Mouse (Mus musculus): ENCODE measurements around the gene Cdkal1. TPM values are rescaled to one million over a fixed set of nuclear protein-coding genes. Genes with fewer than 3 reads are reported as not detected.
A peak's percentile ranks its signal among the peaks of the same experiment; 100 is the strongest.

The Cdkal1 gene
- total and polyA plus RNA-seq, 2 experiments from 2014 or later, result 17.4 to 17.6 TPM

GRCm38 (mm10) chr13:29274296-29274695, 581.2 kb downstream of the Cdkal1 start:
- no peaks in the 10 kb centered on the region for H3K36me3 ChIP-seq (ENCODE audit: insufficient read depth, low read length)
- ATAC-seq (ENCODE audit: low FRiP score) (peak; percentile 60), DNase-seq (ENCODE audit: low spot score) (peak; percentile 87)
- H3K9ac ChIP-seq (replicated peaks; ENCODE audit: low read length, poor library complexity, severe bottlenecking), result no peak overlapping the region
- H3K27me3 ChIP-seq (ENCODE audit: insufficient read depth, low read length), result no peaks in the 10 kb centered on the region
- no peak for TF ChIP-seq CTCF (IDR thresholded peaks at IDR 0.05)
- 32% methylated on average over 11 of the region's 11 CpGs for WGBS
- no peak overlapping the region for H3K27ac ChIP-seq (ENCODE audit: low read depth, low read length)
- no peaks in the 10 kb centered on the region for H3K9me3 ChIP-seq (ENCODE audit: low read length)
- H3K4me1 ChIP-seq (ENCODE audit: insufficient read depth, low read length), result no peaks in the 10 kb centered on the region; the same call in 1 of the 2 replicates
- no peak overlapping the region for H3K4me2 ChIP-seq (ENCODE audit: low read depth, low read length, poor library complexity, severe bottlenecking)
- H3K4me3 ChIP-seq (ENCODE audit: low read depth, low read length), result no peak overlapping the region

GRCm38 (mm10) chr13:29273693-29274221, 581.7 kb downstream of the Cdkal1 start:
- H3K9ac ChIP-seq (replicated peaks; ENCODE audit: low read length, poor library complexity, severe bottlenecking), result no peak overlapping the region

GRCm38 (mm10) chr13:29271451-29271850, 584.0 kb downstream of the Cdkal1 start:
- Histone ChIP-seq H3K9me3 (ENCODE audit: low read length) (no peaks in the 10 kb centered on the region), H3K36me3 (ENCODE audit: insufficient read depth, low read length) (no peaks in the 10 kb centered on the region), H3K4me3 (ENCODE audit: low read depth, low read length) (no peak overlapping the region), H3K27ac (ENCODE audit: low read depth, low read length) (no peak overlapping the region), H3K9ac (replicated peaks; ENCODE audit: low read length, poor library complexity, severe bottlenecking) (no peak overlapping the region), H3K27me3 (ENCODE audit: insufficient read depth, low read length) (no peaks in the 10 kb centered on the region), H3K4me1 (ENCODE audit: insufficient read depth, low read length) (no peaks in the 10 kb centered on the region; the same call in 1 of the 2 replicates), H3K4me2 (ENCODE audit: low read depth, low read length, poor library complexity, severe bottlenecking) (no peak overlapping the region)
- DNase-seq (ENCODE audit: low spot score) (peak; percentile 74), ATAC-seq (ENCODE audit: low FRiP score) (no peak; the same call in 1 of the 2 replicates)
- TF ChIP-seq CTCF (IDR thresholded peaks at IDR 0.05), result no peak

More at GRCm38 (mm10) chr13:29273693-29274221, 581.7 kb downstream of the Cdkal1 start:
- no peak overlapping the region for H3K4me2 ChIP-seq (ENCODE audit: low read depth, low read length, poor library complexity, severe bottlenecking)
- no peaks in the 10 kb centered on the region for H3K27me3 ChIP-seq (ENCODE audit: insufficient read depth, low read length)
- no peaks in the 10 kb centered on the region for H3K9me3 ChIP-seq (ENCODE audit: low read length)
- DNase-seq (ENCODE audit: low spot score), result peak; percentile 45
- H3K4me1 ChIP-seq (ENCODE audit: insufficient read depth, low read length), result no peaks in the 10 kb centered on the region; the same call in 1 of the 2 replicates
- 25% methylated on average over 4 of the region's 4 CpGs for WGBS
- no peak overlapping the region for H3K27ac ChIP-seq (ENCODE audit: low read depth, low read length)
- peak; percentile 32; the same call in 1 of the 2 replicates for ATAC-seq (ENCODE audit: low FRiP score)
- TF ChIP-seq CTCF (IDR thresholded peaks at IDR 0.05), result no peak
- H3K4me3 ChIP-seq (ENCODE audit: low read depth, low read length), result no peak overlapping the region
- H3K36me3 ChIP-seq (ENCODE audit: insufficient read depth, low read length), result no peaks in the 10 kb centered on the region

GRCm38 (mm10) chr13:29264015-29264711, 591.3 kb downstream of the Cdkal1 start:
- Histone ChIP-seq H3K27ac (ENCODE audit: low read depth, low read length) (no peak overlapping the region), H3K9me3 (ENCODE audit: low read length) (no peaks in the 10 kb centered on the region), H3K9ac (replicated peaks; ENCODE audit: low read length, poor library complexity, severe bottlenecking) (no peak overlapping the region), H3K36me3 (ENCODE audit: insufficient read depth, low read length) (no peaks in the 10 kb centered on the region), H3K4me3 (ENCODE audit: low read depth, low read length) (no peak overlapping the region), H3K27me3 (ENCODE audit: insufficient read depth, low read length) (no peaks in the 10 kb centered on the region), H3K4me1 (ENCODE audit: insufficient read depth, low read length) (no peaks in the 10 kb centered on the region), H3K4me2 (ENCODE audit: low read depth, low read length, poor library complexity, severe bottlenecking) (no peak overlapping the region)
- 40% methylated on average over 11 of the region's 11 CpGs for WGBS
- ATAC-seq (ENCODE audit: low FRiP score) (no peak), DNase-seq (ENCODE audit: low spot score) (peak; percentile 42)
- no peak for TF ChIP-seq CTCF (IDR thresholded peaks at IDR 0.05)

- Histone ChIP-seq H3K36me3 (ENCODE audit: insufficient read depth, low read length) (no peaks in the 10 kb centered on the region), H3K4me1 (ENCODE audit: insufficient read depth, low read length) (no peaks in the 10 kb centered on the region), H3K27me3 (ENCODE audit: insufficient read depth, low read length) (no peaks in the 10 kb centered on the region), H3K4me3 (ENCODE audit: low read depth, low read length) (no peak overlapping the region), H3K9me3 (ENCODE audit: low read length) (no peaks in the 10 kb centered on the region), H3K9ac (replicated peaks; ENCODE audit: low read length, poor library complexity, severe bottlenecking) (no peak overlapping the region), H3K4me2 (ENCODE audit: low read depth, low read length, poor library complexity, severe bottlenecking) (no peak overlapping the region), H3K27ac (ENCODE audit: low read depth, low read length) (no peak overlapping the region)
- no peak for DNase-seq (ENCODE audit: low spot score)
- no peak for ATAC-seq (ENCODE audit: low FRiP score)
- no peak for TF ChIP-seq CTCF (IDR thresholded peaks at IDR 0.05)
- 95% methylated on average over 4 of the region's 4 CpGs for WGBS
These were observed 593.3 kb downstream of the Cdkal1 start for GRCm38 (mm10) chr13:29262164-29262563.

- ATAC-seq (ENCODE audit: low FRiP score) (no peak), DNase-seq (ENCODE audit: low spot score) (no peak)
- no peak overlapping the region for H3K27ac ChIP-seq (ENCODE audit: low read depth, low read length)
- no peaks in the 10 kb centered on the region for H3K4me1 ChIP-seq (ENCODE audit: insufficient read depth, low read length)
- H3K9me3 ChIP-seq (ENCODE audit: low read length), result no peaks in the 10 kb centered on the region
- H3K4me3 ChIP-seq (ENCODE audit: low read depth, low read length), result no peak overlapping the region
- H3K36me3 ChIP-seq (ENCODE audit: insufficient read depth, low read length), result no peaks in the 10 kb centered on the region
- no peak for TF ChIP-seq CTCF (IDR thresholded peaks at IDR 0.05)
- no peaks in the 10 kb centered on the region for H3K27me3 ChIP-seq (ENCODE audit: insufficient read depth, low read length)
- H3K9ac ChIP-seq (replicated peaks; ENCODE audit: low read length, poor library complexity, severe bottlenecking), result no peak overlapping the region
- H3K4me2 ChIP-seq (ENCODE audit: low read depth, low read length, poor library complexity, severe bottlenecking), result no peak overlapping the region
- WGBS, result 77% methylated on average over 4 of the region's 4 CpGs
These were observed 606.9 kb downstream of the Cdkal1 start for GRCm38 (mm10) chr13:29248535-29248934.
